Mouse (Mus musculus) midbrain, embryonic 15.5 days (tissue): ENCODE measurements around the gene Pdcl3. TPM values are rescaled to one million over a fixed set of nuclear protein-coding genes. Genes with fewer than 3 reads are reported as not detected.
A peak's percentile ranks its signal among the peaks of the same experiment; 100 is the strongest.

Experiments
- ATAC-seq: fragments of 200-750 bp; cut with Nextera tagmentation; replicated peaks from 2 replicates; pipeline ENCODE4 v1.8.0; 2017; ENCODE audit warnings: moderate TSS enrichment
- H3K27ac ChIP-seq: fragments of 300-500 bp; sonication (generic); 2 replicates; pipeline ENCODE4 v1.5.1; 2015; ENCODE audit warnings: mild to moderate bottlenecking, inconsistent platforms
- H3K27me3 ChIP-seq: fragments of 300-500 bp; sonication (generic); replicated peaks from 2 replicates; pipeline ENCODE4 v1.6.1; 2015; ENCODE audit warnings: inconsistent platforms
- H3K36me3 ChIP-seq: fragments of 300-500 bp; sonication (generic); replicated peaks from 2 replicates; pipeline ENCODE4 v1.6.1; 2015; ENCODE audit warnings: inconsistent platforms
- H3K4me1 ChIP-seq: fragments of 300-500 bp; sonication (generic); 2 replicates; pipeline ENCODE4 v1.6.1; 2015; ENCODE audit warnings: inconsistent platforms
- H3K4me2 ChIP-seq: fragments of 300-500 bp; sonication (generic); 2 replicates; pipeline ENCODE4 v1.6.1; 2015; ENCODE audit warnings: inconsistent platforms, mild to moderate bottlenecking, moderate library complexity
- H3K4me3 ChIP-seq: fragments of 300-500 bp; sonication (generic); 2 replicates; pipeline ENCODE4 v1.5.1; 2015; ENCODE audit warnings: mild to moderate bottlenecking, inconsistent platforms
- H3K9ac ChIP-seq: fragments of 300-500 bp; sonication (generic); 2 replicates; pipeline ENCODE4 v1.6.1; 2015; ENCODE audit warnings: mild to moderate bottlenecking, inconsistent platforms
- H3K9me3 ChIP-seq: fragments of 300-500 bp; sonication (generic); 2 replicates; pipeline ENCODE4 v1.6.1; 2016; ENCODE audit warnings: inconsistent platforms
- WGBS: fragments of 180-500 bp; shearing (Covaris S2); methylation state at CpG from one replicate; pipeline ENCODE4 v1.1.7; 2015; ENCODE audit warnings: mixed read lengths; 5-methylcytosine and 5-hydroxymethylcytosine counted together
- polyA plus RNA-seq: library from polyadenylated mRNA; unstranded; fragments of >200 nt; fragmentation: Nextera tagmentation; extraction: Ambion mirVana; gene quantifications from 2 replicates; pipeline ENCODE4 v1.2.1, GENCODE M21; 2015

Pdcl3 gene
- polyA plus RNA-seq, 1 experiment from 2014 or later = 147 TPM

GRCm38 (mm10) chr1:38992365-38992764 is 7.0 kb downstream of the Pdcl3 start:
- Histone ChIP-seq H3K36me3 (peaks cover 26% of the 10 kb centered on the region), H3K27me3 (no peaks in the 10 kb centered on the region), H3K9me3 (no peaks in the 10 kb centered on the region), H3K27ac (no peak overlapping the region), H3K9ac (no peak overlapping the region), H3K4me1 (peaks cover 16% of the 10 kb centered on the region), H3K4me3 (no peak overlapping the region), H3K4me2 (no peak overlapping the region)
- ATAC-seq = no peak
- 76% methylated on average over 3 of the region's 3 CpGs for WGBS

GRCm38 (mm10) chr1:39001106-39001505 is 15.7 kb downstream of the Pdcl3 start:
- WGBS = 17% methylated on average over 5 of the region's 5 CpGs
- Histone ChIP-seq H3K9me3 (no peaks in the 10 kb centered on the region), H3K4me2 (no peak overlapping the region), H3K4me1 (0 out of 2 replicates have a peak, but pooled peaks cover 6% of the 10 kb centered on the region), H3K9ac (no peak overlapping the region), H3K36me3 (peaks cover 12% of the 10 kb centered on the region; the same call in 1 of the 2 replicates), H3K27ac (no peak overlapping the region), H3K4me3 (no peak overlapping the region), H3K27me3 (no peaks in the 10 kb centered on the region)
- peak; percentile 55 for ATAC-seq

- ATAC-seq = no peak
- 0 out of 2 replicates have a peak, but pooled peaks cover 6% of the 10 kb centered on the region for H3K4me1 ChIP-seq
- H3K9me3 ChIP-seq = no peaks in the 10 kb centered on the region
- H3K36me3 ChIP-seq = no peaks in the 10 kb centered on the region
- H3K4me3 ChIP-seq = no peak overlapping the region
- no peaks in the 10 kb centered on the region for H3K27me3 ChIP-seq
- 40% methylated on average over 10 of the region's 10 CpGs for WGBS
- H3K9ac ChIP-seq = no peak overlapping the region
- no peak overlapping the region for H3K4me2 ChIP-seq
- no peak overlapping the region for H3K27ac ChIP-seq
Measured at GRCm38 (mm10) chr1:39005751-39006354, 20.4 kb downstream of the Pdcl3 start.

GRCm38 (mm10) chr1:39006830-39007829 is 21.7 kb downstream of the Pdcl3 start:
- H3K36me3 ChIP-seq = no peaks in the 10 kb centered on the region
- H3K9me3 ChIP-seq = no peaks in the 10 kb centered on the region
- H3K4me3 ChIP-seq = no peak overlapping the region
- H3K27ac ChIP-seq = no peak overlapping the region
- H3K27me3 ChIP-seq = no peaks in the 10 kb centered on the region
- 0 out of 2 replicates have a peak, but pooled peaks cover 6% of the 10 kb centered on the region for H3K4me1 ChIP-seq
- no peak for ATAC-seq
- no peak overlapping the region for H3K9ac ChIP-seq
- WGBS = 61% methylated on average over 11 of the region's 11 CpGs
- no peak overlapping the region for H3K4me2 ChIP-seq

GRCm38 (mm10) chr1:39010583-39011021 is 25.2 kb downstream of the Pdcl3 start:
- no peaks in the 10 kb centered on the region for H3K9me3 ChIP-seq
- WGBS = 29% methylated on average over 12 of the region's 12 CpGs
- H3K4me2 ChIP-seq = no peak overlapping the region
- 0 out of 2 replicates have a peak, but pooled peaks cover 3% of the 10 kb centered on the region for H3K4me1 ChIP-seq
- no peak overlapping the region for H3K9ac ChIP-seq
- peak; percentile 81 for ATAC-seq
- no peaks in the 10 kb centered on the region for H3K36me3 ChIP-seq
- H3K27me3 ChIP-seq = no peaks in the 10 kb centered on the region
- no peak overlapping the region for H3K27ac ChIP-seq
- no peak overlapping the region for H3K4me3 ChIP-seq

- no peaks in the 10 kb centered on the region for H3K4me1 ChIP-seq
- H3K4me3 ChIP-seq = no peak overlapping the region
- no peaks in the 10 kb centered on the region for H3K36me3 ChIP-seq
- ATAC-seq = no peak
- no peaks in the 10 kb centered on the region for H3K27me3 ChIP-seq
- WGBS = 79% methylated on average over 13 of the region's 13 CpGs
- no peak overlapping the region for H3K27ac ChIP-seq
- no peaks in the 10 kb centered on the region for H3K9me3 ChIP-seq
- H3K4me2 ChIP-seq = no peak overlapping the region
- H3K9ac ChIP-seq = no peak overlapping the region
Measured at GRCm38 (mm10) chr1:39012576-39012975, 27.2 kb downstream of the Pdcl3 start.

GRCm38 (mm10) chr1:39013843-39014242 is 28.4 kb downstream of the Pdcl3 start:
- WGBS = 95% methylated on average over 6 of the region's 6 CpGs
- no peak for ATAC-seq
- Histone ChIP-seq H3K27ac (no peak overlapping the region), H3K4me3 (no peak overlapping the region), H3K4me1 (no peaks in the 10 kb centered on the region), H3K9ac (no peak overlapping the region), H3K36me3 (no peaks in the 10 kb centered on the region), H3K27me3 (no peaks in the 10 kb centered on the region), H3K4me2 (no peak overlapping the region), H3K9me3 (no peaks in the 10 kb centered on the region)

GRCm38 (mm10) chr1:39015529-39015928 is 30.1 kb downstream of the Pdcl3 start:
- Histone ChIP-seq H3K9ac (no peak overlapping the region), H3K27ac (no peak overlapping the region), H3K27me3 (no peaks in the 10 kb centered on the region), H3K9me3 (no peaks in the 10 kb centered on the region), H3K4me2 (no peak overlapping the region), H3K4me3 (no peak overlapping the region), H3K36me3 (no peaks in the 10 kb centered on the region), H3K4me1 (no peaks in the 10 kb centered on the region)
- no peak for ATAC-seq
- 88% methylated on average over 10 of the region's 10 CpGs for WGBS

- no peak overlapping the region for H3K27ac ChIP-seq
- ATAC-seq = no peak
- WGBS = 84% methylated on average over 4 of the region's 4 CpGs
- H3K4me2 ChIP-seq = no peak overlapping the region
- H3K36me3 ChIP-seq = no peaks in the 10 kb centered on the region
- H3K9ac ChIP-seq = no peak overlapping the region
- H3K27me3 ChIP-seq = no peaks in the 10 kb centered on the region
- H3K4me3 ChIP-seq = no peak overlapping the region
- H3K4me1 ChIP-seq = no peaks in the 10 kb centered on the region
- no peaks in the 10 kb centered on the region for H3K9me3 ChIP-seq
Measured at GRCm38 (mm10) chr1:39017871-39018270, 32.5 kb downstream of the Pdcl3 start.

- Histone ChIP-seq H3K4me3 (no peak overlapping the region), H3K27ac (peak overlapping the region; percentile 36), H3K4me2 (no peak overlapping the region), H3K36me3 (no peaks in the 10 kb centered on the region), H3K27me3 (no peaks in the 10 kb centered on the region; the same call in 1 of the 2 replicates), H3K9ac (no peak overlapping the region), H3K9me3 (no peaks in the 10 kb centered on the region), H3K4me1 (peaks cover 19% of the 10 kb centered on the region)
- ATAC-seq = peak; percentile 71
- 17% methylated on average over 7 of the region's 7 CpGs for WGBS
Measured at GRCm38 (mm10) chr1:39025142-39025541, 39.7 kb downstream of the Pdcl3 start.

GRCm38 (mm10) chr1:39025840-39026239 is 40.4 kb downstream of the Pdcl3 start:
- no peak for ATAC-seq

GRCm38 (mm10) chr1:39029176-39029575 is 43.8 kb downstream of the Pdcl3 start:
- Histone ChIP-seq H3K4me2 (no peak overlapping the region), H3K27ac (no peak overlapping the region), H3K9me3 (no peaks in the 10 kb centered on the region), H3K4me1 (peaks cover 19% of the 10 kb centered on the region), H3K9ac (no peak overlapping the region), H3K36me3 (no peaks in the 10 kb centered on the region), H3K4me3 (no peak overlapping the region), H3K27me3 (no peaks in the 10 kb centered on the region; the same call in 1 of the 2 replicates)
- WGBS = 79% methylated on average over 7 of the region's 7 CpGs
- ATAC-seq = peak; percentile 73

More at GRCm38 (mm10) chr1:39025840-39026239, 40.4 kb downstream of the Pdcl3 start:
- 97% methylated on average over 1 of the region's 1 CpGs for WGBS
- Histone ChIP-seq H3K4me1 (peaks cover 20% of the 10 kb centered on the region), H3K4me3 (no peak overlapping the region), H3K9me3 (no peaks in the 10 kb centered on the region), H3K27me3 (no peaks in the 10 kb centered on the region; the same call in 1 of the 2 replicates), H3K27ac (peak overlapping the region; percentile 36; the same call in 1 of the 2 replicates), H3K36me3 (no peaks in the 10 kb centered on the region), H3K9ac (no peak overlapping the region), H3K4me2 (no peak overlapping the region)
